Mouse (Mus musculus): ENCODE data around the gene Mtfr1l.
A peak's percentile ranks its signal among the peaks of the same experiment; 100 is the strongest.

Gene Mtfr1l

GRCm38 (mm10) chr4:134489986-134490665 is 45.1 kb downstream of the Mtfr1l start:
- peak; percentile 78 for DNase-seq (ENCODE audit: low spot score)

- DNase-seq (ENCODE audit: low spot score): no peak
Measured at GRCm38 (mm10) chr4:134488211-134488610, 47.0 kb downstream of the Mtfr1l start.

- peak; percentile 62 for DNase-seq (ENCODE audit: low spot score)
Measured at GRCm38 (mm10) chr4:134485151-134485900, 49.9 kb downstream of the Mtfr1l start.

GRCm38 (mm10) chr4:134484231-134484630 is 51.0 kb downstream of the Mtfr1l start:
- no peak for DNase-seq (ENCODE audit: low spot score)

GRCm38 (mm10) chr4:134483696-134484095 is 51.5 kb downstream of the Mtfr1l start:
- DNase-seq (ENCODE audit: low spot score): no peak

- no peak for DNase-seq (ENCODE audit: low spot score)
Measured at GRCm38 (mm10) chr4:134483078-134483688, 52.0 kb downstream of the Mtfr1l start.

- DNase-seq (ENCODE audit: low spot score): no peak
Measured at GRCm38 (mm10) chr4:134482442-134482841, 52.7 kb downstream of the Mtfr1l start.

- no peak for DNase-seq (ENCODE audit: low spot score)
Measured at GRCm38 (mm10) chr4:134481270-134481669, 53.9 kb downstream of the Mtfr1l start.

GRCm38 (mm10) chr4:134480864-134481263 is 54.3 kb downstream of the Mtfr1l start:
- DNase-seq (ENCODE audit: low spot score): peak; percentile 58

GRCm38 (mm10) chr4:134479839-134480238 is 55.3 kb downstream of the Mtfr1l start:
- no peak for DNase-seq (ENCODE audit: low spot score)

GRCm38 (mm10) chr4:134478031-134478430 is 57.2 kb downstream of the Mtfr1l start:
- peak; percentile 81 for DNase-seq (ENCODE audit: low spot score)

GRCm38 (mm10) chr4:134476899-134477298 is 58.3 kb downstream of the Mtfr1l start:
- DNase-seq (ENCODE audit: low spot score): no peak

Data from yolk sac, embryonic 10.5 days (tissue).